Mouse (Mus musculus) heart, postnatal 0 days (tissue): Measurements from ENCODE around the gene Manea. TPM values are rescaled to one million over a fixed set of nuclear protein-coding genes. Genes with fewer than 3 reads are reported as not detected.
A peak's percentile ranks its signal among the peaks of the same experiment; 100 is the strongest.
"Not testable (repeated sequence)": the region's sequence is repeated elsewhere in the genome, so short reads cannot be mapped to it uniquely, and the experiment has no call there.

Experiments used
- ATAC-seq: fragments of 200-750 bp; cut with Nextera tagmentation; 2 replicates; pipeline ENCODE4 v1.8.0; 2017; ENCODE audit warnings: low read depth, moderate number of reproducible peaks, moderate library complexity; ENCODE audit not compliant: insufficient read depth
- DNase-seq: peaks from one replicate; pipeline ENCODE4 v3.0.0-alpha.2; 2016; ENCODE audit warnings: low spot score
- H3K27ac ChIP-seq: fragments of 300-500 bp; sonication (generic); 2 replicates; pipeline ENCODE4 v1.5.1; 2014; ENCODE audit warnings: low read depth, mild to moderate bottlenecking
- H3K27me3 ChIP-seq: fragments of 300-500 bp; sonication (generic); 2 replicates; pipeline ENCODE4 v1.6.1; 2014; ENCODE audit warnings: low read length, mixed read lengths; ENCODE audit not compliant: control insufficient read depth, insufficient read depth
- H3K36me3 ChIP-seq: fragments of 300-500 bp; sonication (generic); replicated peaks from 2 replicates; pipeline ENCODE4 v1.6.1; 2014; ENCODE audit warnings: low read length, mixed read lengths; ENCODE audit not compliant: control insufficient read depth, insufficient read depth
- H3K4me1 ChIP-seq: fragments of 300-500 bp; sonication (generic); 2 replicates; pipeline ENCODE4 v1.6.1; 2014; ENCODE audit warnings: antibody characterized with exemption; ENCODE audit not compliant: control insufficient read depth, insufficient read depth
- H3K4me2 ChIP-seq: fragments of 300-500 bp; sonication (generic); 2 replicates; pipeline ENCODE4 v1.6.1; 2014; ENCODE audit warnings: low read depth, mild to moderate bottlenecking, low read length, moderate library complexity
- H3K4me3 ChIP-seq: fragments of 300-500 bp; sonication (generic); 2 replicates; pipeline ENCODE4 v1.5.1; 2014; ENCODE audit warnings: low read depth, low read length
- H3K9ac ChIP-seq: fragments of 300-500 bp; sonication (generic); replicated peaks from 2 replicates; pipeline ENCODE4 v1.6.1; 2014; ENCODE audit warnings: low read depth, low read length, mixed read lengths
- H3K9me3 ChIP-seq: fragments of 300-500 bp; sonication (generic); replicated peaks from 2 replicates; pipeline ENCODE4 v1.6.1; 2016; ENCODE audit warnings: low read length; ENCODE audit not compliant: control insufficient read depth
- CTCF ChIP-seq: IDR thresholded peaks from 2 replicates; pipeline ENCODE4 v1.5.1; 2016; ENCODE audit warnings: antibody characterized with exemption, control low read depth, low read depth
- EP300 ChIP-seq: IDR thresholded peaks from 2 replicates; pipeline ENCODE4 v1.6.1; 2016; ENCODE audit warnings: antibody characterized with exemption, low read depth
- WGBS: fragments of 180-500 bp; shearing (Covaris S2); extraction: QIAGEN DNeasy Blood & Tissue Kit; methylation state at CpG from one replicate; pipeline ENCODE4 v1.1.7; 2014; 5-methylcytosine and 5-hydroxymethylcytosine counted together
- polyA plus RNA-seq: library from polyadenylated mRNA; unstranded; fragments of >200 nt; fragmentation: Nextera tagmentation; extraction: Ambion mirVana; gene quantifications from 2 replicates; pipeline ENCODE4 v1.2.1, GENCODE M21; 2015
- total RNA-seq: library from RNA; depleted of rRNA; stranded (reverse); fragments of >200 nt; gene quantifications from 2 replicates; pipeline ENCODE4 v1.2.3, GENCODE M21; 2014; ENCODE audit warnings: low replicate concordance

Gene Manea
- total and polyA plus RNA-seq, 2 experiments from 2014 or later: 8.6 to 27.7 TPM

DNA sequence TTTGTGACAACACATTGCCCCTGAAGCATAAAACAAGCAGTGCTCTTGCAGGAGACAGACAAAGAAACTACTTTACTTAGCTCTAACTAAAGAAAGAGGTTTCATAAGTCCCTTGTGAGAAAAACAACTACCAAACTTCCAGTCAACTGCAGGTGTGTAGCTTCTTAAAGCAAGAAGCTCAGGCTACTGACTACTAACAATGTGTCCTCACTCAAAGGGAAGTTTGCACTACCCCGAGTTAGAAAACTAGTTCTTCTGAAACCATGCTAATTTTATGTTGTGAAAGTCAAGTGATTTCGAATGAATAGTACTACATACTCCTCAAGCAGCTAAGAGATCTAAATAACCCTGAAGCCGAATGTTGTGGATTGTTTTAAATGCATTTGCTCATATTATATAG, 1.6 kb downstream of the Manea start:
- no peaks in the 10 kb centered on the region for H3K36me3 ChIP-seq
- no peak for ATAC-seq
- H3K9me3 ChIP-seq: no peaks in the 10 kb centered on the region
- peak overlapping the region; percentile 76 for H3K4me2 ChIP-seq
- 0 out of 2 replicates have a peak, but pooled peaks cover 3% of the 10 kb centered on the region for H3K4me1 ChIP-seq
- H3K27me3 ChIP-seq: no peaks in the 10 kb centered on the region
- H3K4me3 ChIP-seq: peak overlapping the region; percentile 93; the same call in 1 of the 2 replicates
- no peak for DNase-seq
- H3K9ac ChIP-seq: no peak overlapping the region
- 57% methylated on average over 3 of the region's 3 CpGs for WGBS
- TF ChIP-seq EP300: no peak
- no peak for TF ChIP-seq CTCF
- H3K27ac ChIP-seq: no peak overlapping the region

DNA sequence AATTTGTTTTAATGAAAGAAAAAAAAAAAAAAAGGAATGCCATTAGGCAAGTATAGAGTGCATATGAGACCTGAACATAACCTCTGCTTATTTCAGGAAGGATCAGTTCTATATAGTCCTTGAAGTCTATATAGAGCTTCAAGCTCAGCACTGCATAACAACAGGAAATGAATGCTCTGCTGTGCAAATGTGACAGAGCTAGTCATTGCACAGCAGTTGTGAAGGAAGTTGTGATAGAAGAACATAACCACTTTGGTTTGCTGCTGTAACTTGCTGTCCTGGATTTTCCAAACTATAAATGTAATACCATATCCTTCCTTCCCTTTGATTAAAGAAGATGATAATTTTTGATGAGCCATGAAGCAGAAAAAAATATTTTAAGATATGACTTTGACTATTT, 4.3 kb downstream of the Manea start:
- DNase-seq: no peak
- Histone ChIP-seq H3K9ac (no peak overlapping the region), H3K27ac (no peak overlapping the region), H3K4me3 (no peak overlapping the region), H3K36me3 (0 out of 2 replicates have a peak, but pooled peaks cover 3% of the 10 kb centered on the region), H3K9me3 (no peaks in the 10 kb centered on the region), H3K4me1 (0 out of 2 replicates have a peak, but pooled peaks cover 3% of the 10 kb centered on the region), H3K27me3 (no peaks in the 10 kb centered on the region), H3K4me2 (no peak overlapping the region)
- TF ChIP-seq CTCF: no peak
- TF ChIP-seq EP300: no peak
- no peak for ATAC-seq

DNA sequence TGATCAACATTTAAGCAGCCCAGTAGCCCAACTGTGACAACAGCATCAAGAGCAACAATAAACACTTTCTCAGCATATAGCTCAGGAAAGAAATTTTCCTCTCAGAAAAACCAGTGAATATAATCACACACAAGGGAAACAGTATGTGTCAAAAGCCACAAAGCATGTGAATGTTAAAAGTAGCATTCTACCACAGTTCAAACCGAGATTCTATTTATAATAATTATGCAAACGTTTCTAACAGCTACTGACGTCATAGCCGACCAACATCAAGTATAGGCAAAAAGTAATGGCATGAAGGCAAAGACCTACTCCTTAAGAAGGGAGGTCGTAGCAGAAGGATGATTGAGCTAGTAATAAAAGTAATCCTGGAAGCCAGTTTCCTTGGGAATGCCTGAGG, 8.1 kb downstream of the Manea start:
- DNase-seq (no peak), ATAC-seq (no peak)
- TF ChIP-seq EP300 (no peak), CTCF (no peak)
- Histone ChIP-seq H3K36me3 (0 out of 2 replicates have a peak, but pooled peaks cover 3% of the 10 kb centered on the region), H3K27me3 (no peaks in the 10 kb centered on the region), H3K9me3 (no peaks in the 10 kb centered on the region), H3K27ac (no peak overlapping the region), H3K4me2 (no peak overlapping the region), H3K9ac (no peak overlapping the region), H3K4me1 (no peaks in the 10 kb centered on the region), H3K4me3 (no peak overlapping the region)
- WGBS: 67% methylated on average over 5 of the region's 5 CpGs

DNA sequence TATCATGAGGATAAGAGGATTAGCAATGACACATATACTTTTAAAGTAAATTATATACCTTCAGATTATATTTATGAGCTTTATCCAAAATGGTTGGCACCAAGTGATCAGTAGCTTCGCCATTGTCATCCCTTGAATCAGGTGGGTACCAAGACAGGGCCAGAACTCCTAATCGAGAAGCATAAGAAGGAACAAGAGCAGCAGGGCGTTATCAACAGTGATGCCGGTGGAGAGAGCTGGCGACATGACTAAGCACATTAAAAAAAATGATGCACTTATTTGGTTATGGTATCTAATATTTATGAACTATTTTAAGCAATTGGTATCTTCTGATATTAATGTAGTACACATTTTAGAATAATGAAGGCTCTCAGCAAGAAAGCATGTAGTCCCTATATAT, 10.1 kb downstream of the Manea start:
- Histone ChIP-seq H3K9ac (no peak overlapping the region), H3K9me3 (no peaks in the 10 kb centered on the region), H3K27ac (no peak overlapping the region), H3K27me3 (no peaks in the 10 kb centered on the region), H3K4me2 (no peak overlapping the region), H3K36me3 (0 out of 2 replicates have a peak, but pooled peaks cover 3% of the 10 kb centered on the region), H3K4me3 (no peak overlapping the region), H3K4me1 (no peaks in the 10 kb centered on the region)
- ATAC-seq (no peak), DNase-seq (no peak)
- TF ChIP-seq CTCF (no peak), EP300 (no peak)
- WGBS: 83% methylated on average over 5 of the region's 5 CpGs

DNA sequence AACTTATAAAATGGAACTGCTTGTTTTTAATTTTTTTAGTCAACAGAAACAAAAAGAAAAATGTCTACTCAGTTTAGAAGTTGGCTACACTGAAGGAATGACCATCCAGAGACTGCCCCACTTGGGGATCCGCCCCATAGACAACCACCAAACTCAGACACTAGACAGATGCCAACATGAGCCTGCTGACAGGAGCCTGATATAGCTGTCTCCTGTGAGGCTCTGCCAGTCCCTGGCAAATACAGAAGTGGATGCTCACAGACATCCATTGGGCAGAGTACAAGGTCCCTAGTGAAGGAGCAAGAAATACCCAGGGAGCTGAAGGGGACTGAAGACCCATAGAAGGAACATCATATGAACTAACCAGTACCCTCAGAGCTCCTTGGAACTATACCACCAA, 42.0 kb downstream of the Manea start:
- not testable (repeated sequence) for H3K4me1 ChIP-seq, H3K27ac ChIP-seq, DNase-seq, H3K9ac ChIP-seq, H3K27me3 ChIP-seq, H3K4me2 ChIP-seq, H3K9me3 ChIP-seq, ATAC-seq, H3K4me3 ChIP-seq, H3K36me3 ChIP-seq
- 50% methylated on average over 1 of the region's 1 CpGs for WGBS

DNA sequence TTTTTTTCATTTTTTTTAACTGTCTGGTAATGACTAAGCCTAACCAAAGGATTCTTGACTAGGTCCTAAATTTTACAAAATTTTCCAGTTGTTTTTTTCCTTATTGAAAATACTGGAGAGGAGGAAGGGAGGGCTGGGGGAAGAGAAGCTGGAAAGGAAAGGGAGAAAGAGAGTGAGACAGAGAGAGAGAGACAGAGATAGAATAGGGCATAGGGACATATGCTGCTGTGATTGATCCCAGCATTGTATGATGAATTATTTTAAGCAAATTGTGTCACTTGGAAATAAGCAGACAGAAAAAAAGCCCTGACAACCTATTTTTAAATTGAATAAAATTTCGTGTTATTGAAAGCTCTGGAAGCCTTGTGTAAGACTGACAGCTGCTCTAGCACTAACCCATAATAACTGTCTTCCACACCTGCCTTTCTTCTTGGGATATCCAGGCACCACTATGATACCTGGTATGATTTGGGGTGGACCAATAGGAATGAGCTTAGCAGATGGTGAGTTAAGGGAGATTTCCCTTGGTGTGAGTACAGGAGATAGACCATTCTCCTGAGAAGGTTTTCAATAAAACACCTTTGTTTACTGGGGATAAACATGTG, 69.5 kb downstream of the Manea start:
- 30% methylated on average over 1 of the region's 1 CpGs for WGBS
- no peaks in the 10 kb centered on the region for H3K9me3 ChIP-seq
- H3K4me1 ChIP-seq: no peaks in the 10 kb centered on the region
- ATAC-seq (no peak), DNase-seq (no peak)
- no peak overlapping the region for H3K27ac ChIP-seq
- H3K36me3 ChIP-seq: no peaks in the 10 kb centered on the region
- TF ChIP-seq EP300: no peak
- no peak for TF ChIP-seq CTCF
- no peak overlapping the region for H3K9ac ChIP-seq
- H3K4me3 ChIP-seq: no peak overlapping the region
- no peak overlapping the region for H3K4me2 ChIP-seq
- H3K27me3 ChIP-seq: no peaks in the 10 kb centered on the region
